Mouse (Mus musculus): ENCODE data around the gene Samhd1.

The Samhd1 gene

DNA sequence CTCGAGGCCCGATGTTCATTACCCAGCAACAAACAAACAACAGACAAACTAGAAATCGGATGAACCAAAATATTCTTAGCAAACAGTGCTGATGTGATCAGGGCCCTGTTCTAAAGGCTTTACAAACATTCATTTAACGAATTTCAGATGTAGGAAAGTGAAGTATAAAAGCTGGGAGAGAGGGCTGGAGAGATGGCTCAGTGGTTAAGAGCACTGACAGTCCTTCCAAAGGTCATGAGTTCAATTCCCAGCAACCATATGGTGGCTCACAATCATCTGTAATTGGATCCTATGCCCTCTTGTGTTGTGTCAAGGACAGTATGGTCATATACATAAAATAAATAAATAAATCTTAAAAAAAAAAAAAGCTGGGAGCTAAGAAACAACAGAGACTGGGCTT, 1.1 kb upstream of the Samhd1 start:
- no peak for DNase-seq

DNA sequence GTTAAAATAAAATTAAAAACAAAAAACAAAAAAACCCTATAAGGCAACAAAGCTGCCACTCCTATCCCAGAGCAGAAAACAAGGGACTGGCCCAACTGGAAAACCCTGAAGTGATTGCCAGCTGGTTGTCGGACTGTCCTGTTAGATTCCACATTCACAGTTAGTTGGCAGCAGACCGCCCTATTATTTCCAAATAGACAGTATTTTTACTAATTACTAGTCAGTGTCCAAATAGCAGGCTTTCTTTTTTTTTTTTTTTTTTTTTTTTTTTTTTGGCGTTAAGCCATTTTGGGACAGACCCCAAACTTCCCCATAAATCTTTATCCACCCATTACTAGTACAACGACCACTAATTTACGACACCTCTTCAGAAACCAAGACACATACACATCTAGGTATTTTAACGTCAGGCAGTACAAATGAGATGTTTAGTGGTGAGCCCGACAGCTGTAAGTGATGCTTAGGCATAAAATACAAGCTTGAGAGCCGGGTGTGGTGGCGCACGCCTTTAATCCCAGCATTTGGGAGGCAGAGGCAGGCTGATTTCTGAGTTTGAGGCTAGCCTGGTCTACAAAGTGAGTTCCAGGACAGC, 560 bp upstream of the Samhd1 start:
- DNase-seq: peak; percentile 11 to 13

DNA sequence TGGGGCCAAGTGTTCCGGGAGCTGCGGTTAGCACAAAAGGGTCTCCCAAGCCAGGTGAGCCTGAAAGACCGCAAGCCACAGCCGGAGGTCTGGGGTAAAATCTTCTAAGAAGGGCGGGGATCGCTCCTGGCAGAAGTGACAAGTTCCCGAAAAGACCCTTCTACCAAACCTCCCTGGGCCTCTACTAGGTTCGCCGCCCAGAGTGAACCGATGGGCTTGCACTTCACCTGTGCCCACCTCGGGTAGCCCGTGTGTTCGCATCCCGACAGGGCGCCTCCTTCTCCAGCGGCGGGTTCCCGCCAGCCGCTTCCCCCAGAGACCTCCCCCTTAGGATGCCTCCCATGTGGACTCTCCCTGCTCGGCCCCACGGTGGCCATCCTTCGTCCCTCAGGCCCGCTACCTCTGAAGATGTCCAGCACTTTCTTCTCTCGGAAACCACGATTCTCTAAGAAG, 560 bp downstream of the Samhd1 start:
- peak in 1 of 2 experiments; percentile 23 for DNase-seq

DNA sequence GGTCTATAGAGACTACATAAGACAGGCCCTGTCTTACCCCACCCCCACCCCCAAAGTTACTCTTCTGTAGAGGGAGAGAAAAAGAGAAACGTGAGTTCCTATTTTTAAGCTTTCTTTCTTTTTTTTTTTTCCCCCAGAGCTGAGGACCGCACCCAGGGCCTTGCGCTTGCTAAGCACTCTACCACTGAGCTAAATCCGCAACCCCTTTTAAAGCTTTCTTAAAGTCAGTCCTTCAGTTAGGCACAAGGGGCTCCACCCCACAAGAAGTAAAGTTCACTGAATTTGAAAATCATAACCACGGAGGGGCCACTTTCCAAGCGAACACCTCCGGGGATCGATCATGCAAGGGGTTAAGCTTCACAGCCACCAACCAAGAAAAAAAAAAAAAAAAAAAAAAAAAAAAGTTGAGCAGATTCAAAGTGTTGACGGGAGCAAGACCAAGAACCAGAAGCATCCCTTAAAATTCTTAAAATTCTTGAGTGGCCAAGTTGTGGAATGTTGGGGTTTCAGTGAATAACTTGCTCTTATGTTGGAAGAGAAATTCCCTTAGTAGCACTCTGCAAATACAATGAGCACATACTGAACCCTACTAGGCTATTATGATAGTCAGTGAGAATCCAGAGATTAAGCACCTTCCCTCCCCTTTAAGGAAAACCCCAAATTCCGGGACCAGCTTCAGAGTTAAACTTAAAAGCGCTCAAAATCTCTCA, 1.1 kb downstream of the Samhd1 start:
- no peak for DNase-seq

DNA sequence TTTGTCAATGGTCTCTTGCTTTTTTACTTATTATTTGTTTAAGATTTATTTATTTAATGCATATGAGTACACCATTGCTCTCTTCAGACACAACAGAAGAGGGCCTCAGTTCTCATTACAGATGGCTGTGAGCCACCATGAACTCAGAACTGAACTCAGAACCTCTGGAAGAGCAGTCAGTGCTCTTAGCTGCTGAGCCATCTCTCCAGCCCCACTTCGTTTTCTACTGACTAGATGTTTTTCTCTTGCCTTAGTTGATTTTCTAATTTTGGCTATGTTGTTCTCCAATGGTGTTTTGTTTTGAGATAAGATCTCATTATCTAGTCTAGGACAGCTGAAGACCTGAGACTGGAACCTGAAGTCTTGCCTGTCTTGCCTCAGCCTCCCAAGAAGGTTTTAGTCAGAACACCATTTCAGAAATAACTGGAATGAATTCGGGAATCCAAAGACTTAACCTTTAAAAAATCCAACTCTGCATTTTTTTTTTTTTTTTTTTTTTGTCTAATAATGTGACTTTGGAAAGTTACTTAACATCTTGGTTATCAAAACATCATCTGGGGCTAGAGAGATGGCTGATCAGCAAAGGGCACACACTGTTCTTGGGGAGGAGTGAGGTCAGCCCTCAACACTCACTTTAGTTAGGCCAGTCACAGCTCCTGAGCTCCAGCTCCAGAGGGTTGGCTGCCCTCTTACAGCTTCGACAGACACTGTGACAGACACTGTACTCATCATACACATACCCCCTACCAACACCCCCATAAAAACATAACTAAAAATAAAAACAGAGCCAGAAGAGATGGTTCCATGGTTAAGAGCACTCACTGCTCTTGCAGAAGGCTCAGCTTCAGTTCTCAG, 2.2 kb downstream of the Samhd1 start:
- no peak for DNase-seq

DNA sequence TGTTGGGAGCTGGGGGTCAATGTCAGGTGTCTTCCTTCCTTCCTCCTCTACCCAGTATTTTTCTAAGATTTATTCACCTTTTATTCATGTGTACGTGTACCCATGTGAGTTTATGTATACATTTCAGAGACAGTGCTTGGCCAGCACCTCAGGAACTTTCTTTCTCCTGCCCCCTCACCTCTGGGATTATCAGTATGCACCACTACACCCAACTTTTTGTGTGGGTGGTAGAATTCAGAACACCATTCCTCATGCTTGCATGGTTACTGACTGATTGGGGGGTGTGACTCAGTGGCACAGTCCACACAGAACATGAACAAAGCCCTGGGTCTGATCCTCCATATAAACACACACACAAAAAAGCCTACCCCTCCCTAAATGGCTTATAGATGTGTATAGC, 3.0 kb downstream of the Samhd1 start:
- DNase-seq: no peak

DNA sequence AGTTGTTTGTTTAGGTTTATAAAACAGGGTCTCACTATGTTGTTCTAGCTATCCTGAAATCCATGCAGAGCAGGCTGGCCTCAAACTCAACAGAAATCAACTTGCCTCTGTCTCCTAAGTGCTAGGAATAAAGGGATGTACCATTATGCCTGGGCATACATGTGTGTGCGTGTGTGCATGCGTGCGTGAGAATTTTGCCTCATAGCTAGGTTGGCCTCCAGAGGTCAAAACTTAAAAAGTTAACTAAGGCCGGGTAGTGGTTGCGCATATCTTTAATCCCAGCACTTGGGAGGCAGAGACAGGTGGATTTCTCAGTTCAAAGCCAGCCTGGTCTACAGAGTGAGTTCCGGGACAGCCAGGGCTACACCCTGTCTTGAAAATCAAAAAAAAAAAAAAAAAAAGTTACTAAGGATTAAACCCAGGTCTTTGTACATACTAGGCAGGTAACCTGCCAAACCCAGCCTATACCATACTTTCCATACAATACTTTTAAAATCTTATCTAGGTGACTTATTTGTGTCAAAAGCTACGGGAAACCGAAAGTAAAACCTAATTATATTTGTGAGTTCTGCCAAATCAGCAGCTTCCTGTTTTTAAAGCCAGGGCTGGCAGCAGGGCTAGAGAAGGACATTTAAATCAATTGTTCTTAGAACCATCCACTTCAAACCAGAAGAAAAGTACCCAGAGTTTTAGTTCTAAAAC, 4.1 kb downstream of the Samhd1 start:
- DNase-seq: no peak

DNA sequence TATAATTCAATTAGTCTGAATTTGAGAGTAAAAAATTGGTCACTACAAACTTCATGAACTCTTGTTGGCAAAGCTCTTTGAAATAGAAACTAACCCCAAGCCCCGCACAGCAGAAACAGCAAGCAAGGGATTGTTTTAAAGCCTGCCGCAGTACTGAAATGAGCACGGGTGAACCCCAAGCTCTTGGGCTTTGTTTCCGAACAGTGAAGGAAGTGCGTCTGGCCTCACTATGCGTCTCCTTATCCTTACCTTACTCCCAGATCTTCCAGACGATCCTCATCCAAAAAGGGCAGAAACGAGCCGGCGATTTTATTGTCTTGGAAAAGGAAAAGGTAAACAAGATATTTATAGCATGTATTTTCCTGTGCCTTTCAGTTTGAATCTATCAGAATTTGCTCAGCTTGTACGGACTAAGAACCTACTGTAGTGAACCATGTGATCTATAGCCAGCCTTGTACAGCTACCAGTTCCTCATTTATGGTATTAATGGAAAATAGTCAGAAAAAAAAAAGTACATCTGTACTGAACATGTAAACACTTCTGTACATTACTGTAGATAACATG, 5.4 kb downstream of the Samhd1 start:
- DNase-seq: no peak

DNA sequence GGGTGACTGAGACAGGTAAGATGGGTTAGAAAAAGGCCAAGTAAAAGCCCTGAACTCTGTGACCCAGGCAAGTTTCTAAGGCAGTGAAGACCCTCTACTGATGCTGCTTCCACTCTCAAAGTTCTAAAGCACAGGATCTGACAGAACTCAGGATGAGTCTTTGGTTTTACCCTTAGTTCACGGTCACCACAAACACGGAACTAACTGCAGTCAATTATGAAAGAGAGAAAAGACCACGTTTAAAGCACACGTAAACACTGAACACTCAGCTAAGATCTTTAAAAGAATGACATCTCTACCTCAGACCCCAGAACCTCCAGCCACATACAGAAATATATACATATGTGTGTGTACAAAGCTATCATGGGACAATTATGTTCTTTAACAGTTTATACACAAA, 6.0 kb downstream of the Samhd1 start:
- no peak for DNase-seq

DNA sequence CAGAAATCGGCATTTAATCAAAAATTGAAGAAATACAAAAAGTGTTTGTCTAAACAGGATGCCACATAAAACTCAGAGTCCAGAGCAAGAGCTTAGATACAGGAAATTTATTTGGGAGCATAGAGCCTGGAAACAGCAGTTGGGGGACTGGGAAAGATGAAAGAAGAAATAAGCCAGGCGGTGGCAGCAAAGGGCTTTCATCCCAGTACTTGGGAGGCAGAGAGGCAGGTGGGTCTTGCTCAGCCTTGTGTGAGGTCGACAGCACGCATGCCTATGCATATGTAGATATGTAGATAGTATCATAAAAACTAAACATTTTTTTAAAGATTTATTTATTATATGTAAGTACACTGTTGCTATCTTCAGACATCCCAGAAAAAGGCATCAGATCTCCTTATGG, 7.0 kb downstream of the Samhd1 start:
- no peak for DNase-seq

DNA sequence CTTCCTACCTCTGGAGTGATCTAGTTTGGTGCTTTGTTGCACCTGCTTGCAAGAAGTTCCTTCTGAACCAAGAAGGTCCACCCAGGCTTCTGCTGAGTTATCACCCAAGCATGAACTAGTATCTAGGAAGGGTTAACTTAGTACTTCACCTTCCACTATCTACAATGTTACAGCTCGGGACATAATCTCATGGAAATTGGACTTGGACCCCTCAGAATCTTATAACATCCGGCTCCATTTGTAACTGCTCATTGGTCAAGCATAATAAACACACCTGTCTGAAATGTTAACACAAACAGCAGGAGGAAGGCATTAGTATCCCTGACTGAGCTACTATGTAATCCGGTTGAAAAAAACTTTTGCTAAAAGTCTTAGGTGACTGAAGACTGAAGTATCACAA, 7.7 kb downstream of the Samhd1 start:
- DNase-seq: no peak

DNA sequence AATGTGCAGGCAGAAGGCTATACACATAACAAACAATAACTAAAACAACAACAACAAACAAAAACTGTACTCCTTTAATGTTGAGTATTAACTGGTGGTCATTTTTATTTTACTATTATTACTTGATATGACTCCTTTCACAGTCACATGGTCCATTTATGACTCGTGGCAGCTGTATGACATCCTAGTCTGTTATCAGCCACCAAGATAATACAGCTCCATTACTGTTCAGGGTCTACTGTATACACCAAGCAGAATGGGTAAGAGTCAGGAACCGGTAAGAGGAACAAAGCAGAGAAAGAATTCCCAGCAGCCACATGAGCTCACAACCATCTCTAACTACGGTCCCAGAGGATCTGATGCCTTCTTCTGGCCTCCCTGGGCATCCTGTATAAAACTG, 9.8 kb downstream of the Samhd1 start:
- no peak for DNase-seq

DNA sequence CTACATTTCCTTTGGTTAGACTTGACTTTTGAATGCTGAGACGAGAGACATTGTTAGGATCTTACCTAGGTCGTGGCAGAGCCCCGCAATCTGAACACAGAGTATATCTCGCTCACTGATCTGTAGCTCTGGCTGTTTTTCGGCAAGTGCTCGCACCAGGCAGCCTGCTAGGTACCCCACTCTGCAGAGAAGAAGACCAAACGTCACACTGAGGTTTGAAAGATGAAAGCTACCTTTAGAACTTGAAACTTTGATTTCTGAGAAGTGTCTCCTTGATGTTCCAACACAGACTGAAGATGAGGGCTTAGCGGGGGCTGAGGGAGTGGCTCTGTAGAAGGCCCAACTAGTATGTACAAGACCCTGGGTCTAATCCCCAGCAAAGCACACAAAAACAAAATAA, 13.3 kb downstream of the Samhd1 start:
- DNase-seq: no peak

DNA sequence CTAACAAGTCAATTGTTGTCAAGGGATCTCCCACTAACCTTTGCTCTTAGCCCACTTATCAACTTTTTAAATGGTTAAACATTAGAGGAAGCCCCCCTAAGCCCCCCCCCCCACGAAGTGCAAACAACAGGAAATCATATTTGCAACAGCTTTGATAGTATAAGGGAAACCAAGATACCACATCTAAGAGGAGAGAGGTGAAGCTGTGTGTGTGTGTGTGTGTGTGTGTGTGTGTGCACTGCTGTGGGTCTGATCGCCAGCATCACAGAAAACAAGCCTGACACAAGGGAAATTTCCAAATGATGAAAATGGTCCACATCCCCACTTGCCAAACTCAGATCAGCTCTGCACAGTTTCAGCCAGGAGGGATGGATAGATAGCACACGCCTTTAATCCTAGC, 16.0 kb downstream of the Samhd1 start:
- no peak for DNase-seq

DNA sequence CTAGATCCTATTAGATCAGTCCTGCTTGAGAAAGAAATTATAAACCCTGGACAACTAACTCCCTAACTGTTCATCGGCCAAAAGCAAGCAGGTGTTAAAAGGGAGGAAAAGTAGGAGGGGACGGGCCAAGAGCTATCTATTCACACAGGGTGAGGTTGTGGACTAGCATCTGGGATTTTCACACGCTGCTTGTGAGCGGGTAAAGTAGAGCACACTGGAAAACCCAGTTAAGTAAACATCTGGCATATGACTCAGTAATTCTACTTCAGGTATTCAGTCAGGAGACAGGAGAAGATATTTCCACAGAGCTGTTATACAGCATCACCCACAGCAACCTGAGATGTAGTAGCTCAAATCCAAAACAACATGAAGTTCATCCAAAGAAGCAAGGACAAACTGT, 16.5 kb downstream of the Samhd1 start:
- no peak for DNase-seq

DNA sequence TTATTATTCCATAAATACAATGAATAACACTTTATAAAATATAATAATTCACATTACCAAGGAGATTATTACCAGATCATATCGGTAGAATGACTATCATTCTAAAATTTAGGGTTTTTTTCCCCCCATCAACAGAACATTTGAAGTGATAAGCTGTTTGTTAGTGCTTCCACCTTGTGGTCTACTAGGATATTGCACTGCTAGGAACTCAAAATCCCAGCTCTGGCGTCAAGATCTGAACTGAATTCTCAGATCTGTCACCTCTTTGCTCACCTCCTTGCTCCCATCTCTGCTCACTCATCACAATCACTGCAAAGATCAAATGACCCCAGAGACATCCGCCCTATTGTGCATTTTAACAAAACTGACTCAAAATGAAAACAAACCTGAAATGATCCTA, 18.1 kb downstream of the Samhd1 start:
- DNase-seq: no peak

DNA sequence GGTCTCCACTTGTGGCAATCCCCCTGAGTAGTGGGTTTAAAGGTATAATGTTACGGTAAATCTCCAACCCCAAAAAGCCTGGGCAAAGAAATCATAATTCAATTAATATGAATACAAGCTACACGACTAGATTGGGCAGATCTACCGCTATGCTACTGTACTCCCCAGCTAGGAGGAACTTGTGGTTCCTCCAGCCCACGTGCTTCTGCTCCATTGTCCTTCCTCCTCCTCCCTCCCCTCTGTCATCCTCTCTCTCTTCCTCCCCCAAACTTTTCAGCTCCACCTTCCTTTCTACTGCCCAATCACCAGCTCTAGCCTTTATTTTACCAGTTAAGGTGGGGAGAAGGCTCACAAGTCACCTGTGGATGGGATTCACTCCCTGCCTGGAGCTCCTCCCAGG, 26.8 kb downstream of the Samhd1 start:
- no peak for DNase-seq

DNA sequence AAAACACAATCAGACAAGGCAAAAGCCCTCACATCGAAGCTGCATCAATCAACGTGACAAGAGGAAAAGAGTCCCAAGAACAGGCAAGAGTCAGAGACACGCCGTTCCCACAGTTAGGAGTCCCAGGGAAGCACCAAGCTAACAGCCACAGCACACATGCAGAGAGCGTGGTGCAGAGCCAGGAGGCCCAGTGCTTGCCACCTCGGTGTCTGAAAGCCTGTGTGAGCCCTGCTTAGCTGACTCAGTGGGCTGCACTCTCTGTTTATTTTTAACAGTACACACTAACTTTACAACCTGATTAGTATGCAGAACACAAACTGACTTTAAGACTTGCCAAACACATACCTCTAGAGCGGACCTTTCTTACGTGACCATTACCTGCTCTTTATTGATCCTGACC, 30.6 kb downstream of the Samhd1 start:
- DNase-seq: no peak

DNA sequence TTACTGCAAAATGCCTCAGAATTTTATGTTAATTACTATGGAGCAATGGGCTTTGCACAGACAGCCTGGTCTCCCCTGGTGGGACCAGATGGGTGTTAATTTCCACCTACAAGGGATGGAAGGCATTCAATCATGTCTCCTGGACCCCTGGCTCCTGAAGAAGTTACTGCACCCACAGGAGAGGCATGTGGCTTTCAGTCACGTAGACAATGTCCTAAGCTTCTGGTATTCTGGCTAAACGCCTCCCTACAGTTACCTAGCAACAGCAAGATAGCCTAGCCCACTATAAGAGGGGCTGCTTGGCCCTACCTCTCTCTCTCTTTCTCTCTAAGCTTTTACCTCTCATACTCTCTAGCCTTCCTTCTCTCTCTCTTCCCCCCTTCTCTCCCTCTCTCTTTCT, 32.8 kb downstream of the Samhd1 start:
- DNase-seq: no peak

DNA sequence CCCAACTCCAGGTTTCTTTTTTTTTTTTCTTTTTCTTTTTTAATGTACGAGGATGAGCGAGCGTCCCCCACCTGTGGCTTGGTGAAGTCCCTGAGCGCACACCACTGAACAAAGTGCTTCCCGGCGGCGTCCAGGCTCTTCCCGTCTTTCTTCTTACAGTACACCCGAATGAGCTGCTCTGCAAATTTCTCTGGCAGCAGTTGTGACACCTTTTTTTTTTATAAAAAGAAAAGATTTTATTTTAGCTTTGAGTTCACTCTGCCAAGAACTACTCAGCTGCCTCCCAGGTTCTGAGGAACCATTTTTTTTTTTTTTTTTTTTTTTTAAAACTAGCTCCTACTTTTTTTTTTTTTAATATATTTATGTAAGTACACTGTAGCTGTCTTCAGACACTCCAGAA, 33.4 kb downstream of the Samhd1 start:
- no peak for DNase-seq

DNA sequence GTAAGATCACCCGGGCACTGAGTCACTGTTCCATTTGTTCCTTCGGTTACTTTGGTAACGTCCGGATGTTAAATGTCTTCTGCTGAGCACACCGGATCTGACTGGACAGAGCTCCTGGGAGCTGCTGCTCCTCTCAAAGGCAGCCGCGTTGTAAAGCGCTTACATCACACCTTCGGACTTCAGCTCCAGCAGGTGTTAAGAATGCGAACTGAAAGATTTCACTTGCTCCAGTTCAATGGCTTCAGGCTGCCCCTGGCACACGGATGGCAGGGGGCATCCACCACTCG, 34.8 kb downstream of the Samhd1 start:
- DNase-seq: no peak

DNA sequence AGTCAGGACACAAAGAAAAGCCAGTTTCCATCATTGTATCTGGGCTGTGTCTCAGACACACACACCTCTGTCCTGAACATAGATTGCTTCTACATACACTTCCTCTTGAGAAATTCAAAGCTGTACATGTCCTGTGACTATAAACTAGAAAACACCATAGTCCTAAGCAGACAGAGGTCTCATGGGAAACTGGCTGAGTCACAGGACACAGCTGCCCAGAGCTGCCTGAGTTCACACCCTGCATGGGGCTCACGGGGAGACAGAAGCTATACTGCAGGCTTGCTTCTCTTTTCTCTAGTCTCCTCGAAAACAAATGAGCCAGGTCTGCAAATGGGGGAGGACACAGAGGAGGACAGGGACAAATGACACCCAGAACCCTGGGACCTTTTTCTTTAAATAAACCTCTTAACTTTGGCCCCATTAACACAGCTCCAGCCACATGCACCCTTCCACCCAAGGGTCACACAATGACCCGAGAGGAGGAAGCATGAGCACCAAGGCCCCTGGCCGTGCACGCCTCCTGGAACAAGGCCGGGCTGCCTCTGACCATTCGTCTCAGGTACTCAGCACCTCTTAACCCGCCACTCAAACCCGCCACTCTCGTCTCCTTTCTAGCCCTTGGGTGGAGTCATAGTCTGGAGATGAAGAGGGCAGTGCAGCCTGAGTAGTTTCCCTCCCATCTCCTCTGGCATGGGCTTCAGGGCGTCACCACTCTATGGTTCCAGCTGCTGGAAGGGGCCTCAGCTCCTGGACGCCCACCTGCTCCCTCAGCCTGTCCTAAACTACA, 35.3 kb downstream of the Samhd1 start:
- DNase-seq: no peak

Data from cerebellum, adult 18-20 months (tissue).